Mouse (Mus musculus) frontal cortex, postnatal 10 days (tissue): ENCODE data around the gene D930020B18Rik.

Experiments
- DNase-seq, 2 experiments: peaks; one replicate each; pipeline ENCODE4 v3.0.0; 2022; ENCODE audit warnings: low spot score in 2 of 2, mixed read lengths in 1 of 2

Gene D930020B18Rik

DNA sequence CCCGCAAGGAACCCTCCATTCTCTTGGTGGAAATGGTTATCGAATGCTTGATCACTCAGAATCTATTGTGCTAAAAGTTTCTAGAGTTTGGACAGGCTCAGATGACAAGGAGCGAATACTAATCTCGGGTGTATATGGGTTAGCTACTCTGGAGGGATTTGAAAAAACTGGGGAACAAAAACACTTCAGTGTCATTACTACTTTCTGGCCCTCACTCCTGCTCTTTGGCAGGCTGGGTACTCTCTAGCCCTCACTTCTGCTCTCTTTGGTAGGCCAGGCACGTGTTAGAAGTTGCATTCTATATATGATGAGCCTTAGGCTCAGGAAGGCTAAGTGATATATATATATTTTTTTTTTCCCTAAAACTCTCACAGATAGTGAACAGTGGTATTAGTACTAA lies 1.8 kb upstream of the D930020B18Rik start:
- no peak for DNase-seq

DNA sequence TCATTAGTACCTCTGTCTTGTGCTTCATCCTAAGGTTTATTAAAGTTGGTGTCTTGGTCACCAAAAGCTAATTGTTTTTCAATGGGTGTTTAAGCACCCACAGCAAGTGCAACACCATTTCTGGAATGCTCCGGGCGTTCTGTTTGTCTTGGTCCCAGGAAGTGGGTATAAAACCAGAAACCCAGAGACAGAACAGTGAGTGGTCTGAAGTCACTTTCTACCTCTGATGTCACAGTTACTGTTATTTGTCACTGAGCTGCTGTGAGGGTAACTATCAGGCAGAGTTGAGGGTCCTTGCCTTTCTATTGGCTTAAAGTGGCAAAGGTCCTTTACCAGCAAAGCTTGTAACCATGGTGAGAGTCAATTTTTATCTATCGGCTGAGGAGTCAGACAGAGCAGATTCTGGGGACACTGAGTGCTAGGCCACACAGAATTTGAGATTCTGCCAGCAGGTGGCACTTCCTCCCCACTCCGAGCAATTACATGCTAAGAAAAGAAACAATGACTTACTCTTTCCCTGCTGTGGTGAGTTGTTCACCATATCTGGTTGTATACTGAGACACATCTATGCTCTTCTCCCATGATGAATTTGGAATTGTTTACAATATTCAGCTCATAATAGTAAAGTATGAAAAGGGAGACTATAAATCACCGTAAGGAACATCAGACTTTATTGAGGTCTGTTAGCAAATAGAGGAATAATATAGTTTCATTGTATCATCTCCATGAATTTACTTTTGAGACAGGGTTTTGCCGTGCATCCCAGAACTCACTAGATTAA lies 1.0 kb upstream of the D930020B18Rik start:
- DNase-seq, result no peak

DNA sequence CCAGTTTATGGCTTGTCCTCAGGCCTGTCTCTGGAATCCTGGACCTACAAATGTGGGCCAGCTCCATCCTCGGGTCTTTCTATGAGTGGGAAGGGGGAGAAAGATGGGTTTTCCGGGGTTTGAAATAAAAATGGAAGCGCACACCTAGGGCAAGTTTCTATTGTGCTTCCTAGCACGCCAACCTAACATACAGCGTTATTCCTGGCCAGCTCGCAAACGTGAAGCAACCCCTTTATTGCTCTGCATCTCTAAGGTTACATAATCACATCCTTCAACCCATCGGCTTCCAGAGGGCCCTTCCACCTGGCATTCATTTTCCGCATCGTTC lies 480 bp upstream of the D930020B18Rik start:
- no peak for DNase-seq

DNA sequence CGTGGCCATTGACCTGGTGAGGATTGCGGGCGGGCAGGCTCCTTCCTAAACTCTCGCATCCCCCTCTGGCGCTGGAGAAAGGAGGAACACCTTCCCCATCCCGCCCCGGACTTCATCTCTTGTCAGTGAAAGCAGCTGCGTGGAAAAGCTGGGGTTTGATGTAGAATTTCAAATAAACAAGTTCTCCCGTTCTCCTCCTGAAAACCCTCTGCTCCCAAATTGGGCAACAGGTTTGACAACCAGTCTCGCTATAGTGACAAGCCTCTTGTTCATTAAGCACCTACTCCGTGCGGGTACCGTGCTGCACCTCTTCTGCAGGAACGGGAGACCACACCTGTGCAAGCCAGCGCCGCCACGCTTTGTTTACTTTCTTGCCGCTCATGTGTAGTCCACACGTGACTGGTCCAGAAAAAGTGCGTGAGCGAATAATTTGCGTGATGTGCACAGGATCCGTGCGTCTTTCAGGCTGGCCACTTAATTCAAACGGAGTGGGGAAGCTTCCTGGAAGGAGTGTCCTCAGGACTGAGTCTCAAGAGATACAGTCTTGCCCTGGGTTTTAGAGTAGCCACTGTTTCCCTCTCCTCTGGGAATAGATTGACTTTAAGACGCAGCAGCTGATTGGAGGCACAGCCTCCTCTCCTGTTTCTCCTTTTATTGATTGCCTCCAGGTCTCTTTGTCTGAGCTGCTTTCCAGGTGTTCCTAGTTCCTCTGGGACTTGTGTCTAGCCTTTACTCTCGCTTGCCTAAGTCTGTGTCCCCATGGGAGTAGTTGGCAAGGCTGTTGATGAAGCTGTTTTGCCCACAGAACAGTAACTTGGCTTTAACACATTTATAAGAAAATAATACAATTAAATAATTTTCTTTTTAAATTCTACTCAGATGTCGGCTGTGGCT lies 913 bp downstream of the D930020B18Rik start:
- DNase-seq, result no peak

DNA sequence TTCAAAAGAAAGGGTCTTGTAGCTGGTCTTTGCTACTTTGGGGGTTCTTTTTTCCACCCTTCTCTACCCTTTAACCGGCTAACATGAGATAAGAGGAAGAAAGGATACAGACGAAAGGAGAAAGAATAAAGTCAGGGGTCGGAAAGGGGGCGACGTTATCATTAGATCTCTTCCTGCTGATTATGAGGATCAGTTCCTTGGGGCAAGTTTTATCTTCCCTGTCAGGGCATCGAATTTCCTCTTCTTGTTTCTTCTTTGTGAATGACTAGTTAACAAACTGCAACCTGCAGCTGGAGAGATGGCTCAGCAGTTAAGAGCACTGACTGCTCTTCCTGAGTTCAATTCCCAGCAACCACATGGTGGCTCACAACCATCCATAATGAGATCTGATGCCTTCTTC lies 4.9 kb downstream of the D930020B18Rik start:
- no peak for DNase-seq

DNA sequence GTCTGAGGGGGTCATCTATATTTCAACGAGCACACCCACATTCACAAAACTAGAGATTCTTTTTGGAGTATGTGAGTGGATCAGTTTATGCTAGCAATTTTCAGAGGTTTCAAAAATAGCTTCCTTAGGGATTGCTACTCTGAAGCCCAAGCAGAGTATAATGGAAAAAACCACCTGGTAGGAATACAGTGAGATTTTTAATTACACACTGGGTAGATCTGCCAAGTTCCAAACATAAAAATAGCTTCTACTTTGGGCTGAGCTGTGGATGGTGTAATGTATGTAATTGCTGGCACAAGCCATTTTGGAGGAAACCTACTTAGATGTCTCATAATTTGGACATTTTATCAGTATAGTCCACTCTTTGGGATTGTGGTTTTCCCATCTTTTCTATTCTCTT lies 11.7 kb downstream of the D930020B18Rik start:
- no peak for DNase-seq

DNA sequence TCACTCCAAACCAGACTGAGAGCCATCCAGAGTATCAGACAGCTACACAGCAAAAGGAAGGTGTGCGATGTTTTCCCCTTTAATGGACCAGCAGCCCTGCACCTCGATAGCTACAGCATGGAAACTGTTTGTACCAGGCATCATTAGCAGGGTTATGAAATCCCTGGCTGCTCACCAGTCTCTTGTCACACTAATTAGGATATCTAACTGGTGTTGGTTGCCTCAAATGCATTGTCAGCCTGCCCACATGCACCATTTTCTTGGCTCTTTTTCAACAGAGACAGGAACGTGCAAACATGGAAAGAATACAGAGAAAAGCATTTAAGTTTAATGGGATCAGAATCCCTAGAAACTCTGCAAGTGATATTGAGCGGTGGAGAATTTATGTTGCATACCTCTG lies 14.5 kb downstream of the D930020B18Rik start:
- no peak for DNase-seq

DNA sequence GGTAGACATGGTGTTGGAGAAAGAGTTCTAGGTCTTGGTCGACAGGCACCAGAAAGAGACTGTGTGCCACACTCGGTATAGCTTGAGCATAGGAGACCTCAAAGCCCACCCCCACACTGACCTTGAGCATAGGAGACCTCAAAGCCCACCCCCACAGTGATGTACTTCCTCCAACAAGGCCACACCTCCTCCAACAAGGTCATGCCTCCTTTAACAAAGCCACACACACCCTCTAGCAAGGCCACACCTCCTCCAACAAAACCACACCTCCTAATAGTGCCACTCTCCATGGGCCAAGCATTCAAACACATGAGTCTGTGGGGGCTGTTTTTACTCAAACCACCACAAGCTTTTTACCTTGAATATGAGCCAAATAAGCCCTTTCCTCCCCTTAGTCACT lies 21.3 kb downstream of the D930020B18Rik start:
- no peak for DNase-seq

DNA sequence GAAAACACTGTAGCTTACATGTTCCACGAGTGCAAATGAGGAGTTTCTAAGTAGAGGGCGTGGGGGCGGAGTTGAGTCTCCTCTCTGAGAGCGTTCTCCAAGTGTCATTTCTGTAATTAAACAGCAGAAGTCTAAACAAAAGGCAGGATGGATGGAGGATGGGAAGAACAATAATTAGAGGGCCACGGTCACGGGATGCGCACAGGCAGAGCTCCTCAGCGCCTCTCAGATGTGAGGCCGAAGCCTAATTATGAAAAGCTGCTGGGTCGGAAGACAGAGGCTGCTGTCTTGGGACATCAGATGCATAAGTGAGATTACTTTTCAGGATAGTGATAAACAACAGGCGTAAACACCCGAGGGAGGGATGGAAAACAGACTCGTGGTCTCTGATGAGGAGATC lies 22.2 kb downstream of the D930020B18Rik start:
- no peak for DNase-seq

DNA sequence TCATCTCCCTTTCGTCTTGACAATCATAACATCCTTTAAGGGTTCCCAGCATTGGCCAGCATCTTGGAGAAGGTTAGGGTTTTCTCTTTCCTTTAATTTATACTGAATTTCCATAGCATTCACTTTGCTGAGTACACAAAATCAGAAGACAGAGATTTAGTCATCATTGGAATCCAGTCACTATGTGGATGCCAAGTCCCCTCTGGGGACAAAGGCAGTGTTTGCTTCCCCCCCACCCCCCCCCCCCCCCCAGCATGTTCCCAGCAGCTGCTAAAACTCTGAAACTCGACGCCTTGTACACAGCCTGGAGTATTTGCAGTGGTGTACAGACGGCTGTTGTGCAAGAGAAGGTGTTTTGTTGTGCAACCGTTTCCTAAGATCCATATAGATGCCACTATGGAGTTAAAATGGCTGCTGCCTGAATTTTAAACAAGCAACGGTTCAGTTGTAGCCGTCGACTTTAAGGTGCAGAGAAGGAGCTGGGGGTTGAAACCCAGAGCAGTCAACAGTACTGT lies 24.3 kb downstream of the D930020B18Rik start:
- DNase-seq, result no peak

DNA sequence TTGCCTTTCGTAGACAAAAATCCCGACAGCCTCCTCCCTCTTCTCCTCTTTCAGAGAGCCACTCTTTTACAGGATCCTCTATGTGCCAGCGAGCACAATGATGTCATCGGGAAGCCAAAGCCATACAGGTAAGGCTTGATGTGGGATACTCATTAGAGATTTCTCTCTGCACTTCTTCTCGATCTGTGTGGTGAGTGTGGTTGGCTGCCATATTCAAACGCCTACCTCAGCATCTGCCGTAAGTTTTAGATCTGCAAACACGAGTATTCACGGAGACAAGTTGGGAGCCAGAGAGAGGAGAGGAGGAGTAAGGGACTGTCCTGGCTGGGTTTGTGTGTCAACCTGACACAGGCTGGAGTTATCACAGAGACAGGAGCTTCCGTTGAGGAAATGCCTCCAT lies 27.7 kb downstream of the D930020B18Rik start:
- DNase-seq, result no peak

DNA sequence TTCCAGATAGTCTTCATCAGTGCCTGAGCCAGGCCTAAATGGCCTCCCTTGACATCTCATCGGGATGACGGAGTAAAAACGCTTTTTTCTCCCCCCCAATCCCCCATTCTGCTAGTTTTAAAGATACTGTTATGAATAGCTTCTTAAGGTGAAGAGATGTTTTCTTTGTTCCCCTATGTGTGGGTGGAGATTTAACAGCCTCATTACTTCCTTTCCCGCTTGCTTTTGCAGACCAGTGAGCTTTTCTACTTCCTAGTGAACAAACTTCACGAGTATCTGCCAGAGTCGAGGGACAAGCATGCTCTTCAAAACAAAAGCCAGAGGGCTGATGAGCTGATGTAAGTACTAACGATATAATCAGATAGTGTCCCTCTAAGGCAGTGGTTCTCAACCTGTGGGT lies 35.6 kb downstream of the D930020B18Rik start:
- DNase-seq, result no peak

DNA sequence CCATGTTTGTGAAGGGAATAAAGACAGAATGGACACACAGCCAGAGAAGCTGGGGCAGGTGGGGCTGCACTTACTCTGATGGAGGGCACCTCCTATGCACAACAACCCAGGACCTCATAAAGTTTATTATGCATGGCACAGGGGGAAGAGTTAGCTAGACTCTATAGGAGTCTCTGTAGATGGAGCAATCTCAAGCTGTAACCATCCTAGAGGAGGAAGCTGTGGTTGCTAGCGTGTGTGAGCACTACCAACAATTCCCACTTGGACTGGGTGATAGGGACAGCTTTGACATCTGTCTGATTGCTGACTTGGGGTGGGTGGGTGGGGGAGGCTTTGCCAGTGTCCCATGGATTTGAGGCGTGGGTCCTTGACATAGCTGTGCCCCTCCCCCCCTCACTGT lies 39.5 kb downstream of the D930020B18Rik start:
- no peak for DNase-seq

DNA sequence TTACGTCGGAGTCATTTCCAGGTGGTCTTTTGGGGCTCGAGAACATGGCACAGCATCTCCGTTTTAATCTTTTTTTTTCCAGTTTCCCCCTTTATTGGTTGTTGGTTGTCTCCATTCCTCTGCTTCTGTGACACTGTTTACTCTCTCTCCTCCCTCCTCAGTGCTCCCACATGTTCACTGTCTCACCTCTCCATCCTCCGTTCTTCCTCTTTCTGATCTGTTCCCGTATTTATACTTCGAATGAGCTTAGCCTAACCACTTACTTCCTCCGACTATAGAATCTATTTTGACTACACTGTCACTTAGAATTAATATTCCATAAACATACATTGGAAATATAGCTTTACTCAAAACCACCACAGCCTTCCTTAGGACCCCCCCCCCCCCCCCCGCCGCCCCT lies 41.2 kb downstream of the D930020B18Rik start:
- no peak for DNase-seq

DNA sequence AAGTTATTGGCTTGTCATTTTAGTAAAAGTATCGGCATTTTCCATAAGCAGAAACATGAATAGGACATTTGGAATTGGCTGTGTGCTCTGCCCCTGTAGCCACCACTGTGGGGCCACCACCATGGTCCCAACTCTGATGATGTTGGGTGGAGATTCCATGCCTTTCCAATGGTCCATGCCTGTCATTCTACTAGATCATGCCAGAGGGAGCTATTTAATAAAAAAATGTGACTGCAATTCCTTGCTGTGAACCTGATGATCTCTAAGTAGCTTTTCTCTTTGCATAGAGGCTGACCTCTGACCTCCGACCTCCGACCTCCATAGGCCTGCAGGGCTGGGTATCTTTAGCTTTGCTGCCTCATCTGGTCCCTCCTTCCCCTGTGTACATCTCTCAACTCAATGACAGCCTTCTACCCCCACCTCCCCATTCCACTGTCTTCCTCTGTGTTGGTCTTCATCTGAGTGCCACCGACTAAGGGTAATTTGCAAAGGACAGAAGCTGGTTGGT lies 44.8 kb downstream of the D930020B18Rik start:
- no peak for DNase-seq

DNA sequence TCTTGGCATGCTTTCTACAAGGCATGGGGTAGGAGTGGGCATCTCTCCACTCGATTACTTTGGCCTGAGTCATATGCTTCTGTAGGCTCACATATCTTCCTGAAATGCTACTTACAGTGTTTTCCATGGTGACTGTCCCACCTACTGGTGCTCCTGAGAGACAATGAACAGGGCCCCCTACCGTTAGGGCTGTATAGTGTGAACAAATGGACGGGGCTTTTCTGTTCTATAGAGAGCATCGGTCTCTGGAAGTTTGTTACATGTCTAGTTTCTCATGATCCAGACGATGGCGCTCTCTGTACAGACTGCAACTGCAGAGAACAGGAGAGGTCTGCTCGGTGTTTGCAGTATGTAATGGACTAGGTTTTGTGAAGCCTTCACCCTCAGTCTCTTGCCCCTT lies 46.1 kb downstream of the D930020B18Rik start:
- DNase-seq, result no peak

DNA sequence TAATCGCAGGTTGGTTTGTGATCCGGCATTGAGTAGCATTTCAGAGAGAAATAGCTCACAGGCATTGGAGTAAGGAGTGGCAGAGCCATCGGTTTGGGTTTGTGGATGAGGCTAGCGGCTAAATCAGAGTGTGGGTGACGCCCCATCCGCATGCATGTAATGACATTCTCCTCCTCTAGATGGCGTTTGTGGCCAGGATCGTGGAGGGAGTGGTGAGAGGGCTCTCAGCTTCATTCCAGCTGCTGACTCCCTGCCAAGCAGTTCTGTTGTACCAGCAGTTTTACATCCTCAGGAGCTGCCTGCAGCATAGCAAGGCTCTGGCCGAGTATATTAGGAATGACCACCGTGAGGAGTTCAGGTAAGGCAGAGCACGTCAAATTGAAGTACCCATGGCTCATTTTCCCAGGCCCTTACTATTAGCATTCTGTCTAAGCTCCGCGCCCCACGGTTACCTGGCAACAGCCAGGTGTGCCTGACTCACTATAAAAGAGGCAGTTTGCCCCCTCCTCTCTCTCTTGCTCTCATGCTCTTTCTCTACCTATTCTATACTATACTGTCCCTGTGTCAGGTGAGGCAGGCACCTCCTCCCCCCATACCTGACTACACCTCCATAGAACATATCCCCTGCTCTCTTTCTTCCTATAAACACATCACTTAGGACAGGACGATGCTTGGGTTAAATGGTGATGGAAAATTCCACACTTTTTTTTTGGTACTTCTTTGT lies 48.4 kb downstream of the D930020B18Rik start:
- DNase-seq, result peak; percentile 57 to 72

DNA sequence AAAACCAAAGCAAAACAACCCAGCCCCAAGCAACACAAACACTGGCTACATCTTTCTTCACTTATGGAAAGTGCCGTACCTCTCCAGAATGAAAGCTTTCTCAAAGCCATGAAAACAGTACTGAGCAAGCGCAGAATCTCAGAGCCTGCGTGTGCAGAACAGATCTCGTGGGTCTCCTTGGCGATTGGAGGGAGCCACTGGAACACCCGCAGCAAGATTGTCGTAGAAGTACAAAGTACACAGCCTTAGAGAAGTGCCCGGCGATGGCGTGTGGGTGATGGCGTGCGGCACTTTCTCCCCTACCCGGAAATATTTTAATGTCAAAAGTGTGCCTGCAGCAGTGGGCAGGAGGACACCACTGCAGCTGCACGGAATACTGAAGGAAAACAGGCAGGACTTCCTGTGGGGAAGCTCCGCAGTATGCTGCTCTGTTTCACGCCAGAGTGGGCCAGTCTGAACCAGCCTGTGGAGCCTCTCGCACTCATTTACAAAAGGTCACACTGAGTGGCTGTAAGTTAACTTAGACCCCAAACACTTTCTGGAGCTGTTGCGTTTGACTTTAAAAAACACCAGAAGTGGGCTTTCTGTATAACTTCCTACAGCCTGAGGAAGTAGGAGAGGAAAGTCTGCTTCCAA lies 51.7 kb downstream of the D930020B18Rik start:
- DNase-seq, result no peak

DNA sequence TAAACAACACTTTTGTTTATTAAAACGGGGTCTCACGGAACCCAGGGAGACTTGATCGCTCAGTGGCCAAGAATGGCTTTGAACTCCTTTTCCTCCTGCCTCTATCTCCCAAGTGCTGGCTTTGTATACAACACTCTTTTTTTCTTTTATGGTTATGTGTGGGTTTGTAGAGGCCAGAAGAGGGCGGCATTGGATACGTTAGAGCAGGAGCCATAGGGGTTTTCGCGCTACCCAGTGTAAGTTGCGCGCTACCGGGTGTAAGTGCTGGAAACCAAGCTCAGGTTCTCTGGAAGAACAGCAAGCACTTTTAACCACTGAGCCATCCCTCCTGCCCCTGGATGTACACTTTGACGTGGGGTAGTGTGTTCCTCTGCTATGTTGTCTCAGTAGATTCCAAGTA lies 53.2 kb downstream of the D930020B18Rik start:
- DNase-seq, result no peak

DNA sequence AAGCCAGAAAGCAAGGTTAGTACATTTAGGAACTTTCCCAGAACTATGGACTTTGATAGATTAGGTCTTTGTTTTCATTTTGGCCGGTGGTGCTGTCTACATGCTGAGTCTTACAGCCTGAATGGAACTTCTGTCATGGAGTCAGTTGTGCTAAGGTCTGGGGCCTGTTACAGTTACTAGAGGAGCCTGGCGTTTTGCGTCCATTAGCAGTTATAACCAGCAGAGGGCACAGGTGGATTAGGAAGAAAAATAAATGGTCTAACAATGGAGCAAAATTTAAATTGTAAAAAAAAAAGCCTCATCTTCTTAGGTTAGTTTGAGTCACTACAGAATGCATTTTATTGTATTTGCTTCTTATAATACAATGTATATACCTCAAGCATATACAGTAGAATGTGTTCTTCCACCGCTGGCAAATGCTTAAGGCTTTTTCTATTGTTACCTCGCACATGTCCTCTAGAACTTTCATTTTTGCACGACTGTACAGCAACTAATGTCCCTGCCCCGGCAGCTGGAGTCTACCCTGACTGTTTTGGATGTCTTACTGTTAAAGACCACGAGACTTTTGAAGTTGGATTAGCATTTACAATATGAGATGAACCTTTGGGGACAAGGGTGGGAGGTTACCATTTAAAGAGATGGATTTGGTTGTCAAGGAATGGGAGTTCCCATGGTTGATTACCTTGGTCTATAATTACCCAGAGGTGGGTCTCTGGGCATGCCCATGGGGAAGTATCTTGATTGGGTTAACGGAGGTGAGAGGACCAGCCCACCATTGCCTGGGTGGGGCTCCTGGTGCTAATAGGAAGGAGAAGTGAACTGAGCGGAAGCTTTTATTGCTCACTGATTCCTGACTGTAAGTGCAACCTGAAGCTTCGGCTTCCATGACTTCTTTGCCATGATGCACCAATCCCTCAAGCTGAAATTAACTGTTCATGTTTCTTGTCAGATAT lies 60.2 kb downstream of the D930020B18Rik start:
- peak in 1 of 2 experiments; percentile 44 for DNase-seq
